Mouse (Mus musculus) forelimb bud, embryonic 11.5 days (tissue): Measurements from ENCODE around the gene Trim27.

Experiments used
- DNase-seq: peaks from one replicate; pipeline ENCODE4 v3.0.0-alpha.2; 2012; ENCODE audit warnings: low read depth, low spot score

The Trim27 gene

GRCm38 (mm10) chr13:21179367-21179723 is at the start of gene Trim27:
TSS of gene Trim27 (plus strand) at chr13:21179445.
- DNase-seq, result no peak

DNA sequence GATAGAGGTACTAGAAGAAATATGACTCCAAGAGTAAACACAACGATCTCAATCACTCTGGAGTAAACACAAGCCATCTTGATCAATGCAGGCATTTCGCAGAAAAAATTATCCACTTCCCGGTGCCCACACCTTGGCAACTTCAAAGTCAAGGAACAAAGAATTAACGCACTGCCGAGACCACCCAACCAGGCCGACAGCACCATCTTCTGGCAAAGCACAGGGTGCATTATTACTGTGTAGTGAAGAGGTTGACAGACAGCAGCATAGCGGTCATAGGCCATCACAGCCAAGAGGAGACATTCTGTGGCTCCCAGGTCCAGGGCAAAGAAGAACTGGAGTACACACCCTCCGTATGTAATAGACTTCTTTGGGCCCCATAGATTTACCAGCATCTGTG is 36.8 kb upstream of the Trim27 start:
- DNase-seq, result no peak

- DNase-seq, result no peak
Observed at GRCm38 (mm10) chr13:21145767-21146166, 33.5 kb upstream of the Trim27 start, which contains the start of gene Olfr1368. TSS of gene Olfr1368 (minus strand) at chr13:21145867.

- DNase-seq, result no peak
Observed at GRCm38 (mm10) chr13:21155888-21156287, 23.4 kb upstream of the Trim27 start.

DNA sequence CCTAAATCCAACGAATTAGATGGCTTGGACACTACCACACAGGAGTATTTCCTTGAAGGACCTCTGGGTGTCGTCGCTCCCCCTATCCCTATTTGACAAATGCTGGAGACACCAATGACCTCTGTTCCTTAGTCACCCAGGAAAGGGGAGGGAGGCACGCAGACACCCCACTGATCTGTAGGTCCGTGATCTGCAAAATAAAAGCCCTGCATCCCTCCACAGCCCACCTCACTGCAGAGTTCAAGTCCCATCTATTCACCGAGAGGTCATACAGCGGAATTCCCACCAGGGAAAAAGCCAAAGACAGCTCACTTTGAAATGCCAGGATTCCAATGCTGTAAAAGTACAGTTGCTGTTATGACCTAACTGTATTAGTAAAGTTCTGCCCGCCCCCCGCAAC is 21.2 kb upstream of the Trim27 start:
- no peak for DNase-seq

GRCm38 (mm10) chr13:21158785-21159474 is 20.3 kb upstream of the Trim27 start:
- peak; percentile 91 for DNase-seq

DNA sequence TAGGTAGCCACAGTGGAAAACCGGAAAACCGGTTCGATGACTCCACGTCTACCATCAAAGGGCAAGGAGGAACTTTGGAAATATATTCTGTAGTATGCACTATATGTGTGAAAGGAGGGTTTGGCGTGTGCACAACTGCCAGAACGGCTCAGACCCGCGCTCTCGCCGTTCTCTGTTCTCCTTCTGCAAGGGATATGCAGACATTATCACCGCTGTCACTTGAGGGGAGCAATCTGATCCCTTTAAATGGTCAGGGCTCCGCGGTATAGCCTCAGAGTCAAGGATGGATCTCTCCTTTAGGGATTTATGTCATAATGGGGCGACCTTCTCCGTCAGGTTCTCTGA is 19.8 kb upstream of the Trim27 start:
- no peak for DNase-seq

GRCm38 (mm10) chr13:21160041-21160511 is 19.2 kb upstream of the Trim27 start:
- no peak for DNase-seq

DNA sequence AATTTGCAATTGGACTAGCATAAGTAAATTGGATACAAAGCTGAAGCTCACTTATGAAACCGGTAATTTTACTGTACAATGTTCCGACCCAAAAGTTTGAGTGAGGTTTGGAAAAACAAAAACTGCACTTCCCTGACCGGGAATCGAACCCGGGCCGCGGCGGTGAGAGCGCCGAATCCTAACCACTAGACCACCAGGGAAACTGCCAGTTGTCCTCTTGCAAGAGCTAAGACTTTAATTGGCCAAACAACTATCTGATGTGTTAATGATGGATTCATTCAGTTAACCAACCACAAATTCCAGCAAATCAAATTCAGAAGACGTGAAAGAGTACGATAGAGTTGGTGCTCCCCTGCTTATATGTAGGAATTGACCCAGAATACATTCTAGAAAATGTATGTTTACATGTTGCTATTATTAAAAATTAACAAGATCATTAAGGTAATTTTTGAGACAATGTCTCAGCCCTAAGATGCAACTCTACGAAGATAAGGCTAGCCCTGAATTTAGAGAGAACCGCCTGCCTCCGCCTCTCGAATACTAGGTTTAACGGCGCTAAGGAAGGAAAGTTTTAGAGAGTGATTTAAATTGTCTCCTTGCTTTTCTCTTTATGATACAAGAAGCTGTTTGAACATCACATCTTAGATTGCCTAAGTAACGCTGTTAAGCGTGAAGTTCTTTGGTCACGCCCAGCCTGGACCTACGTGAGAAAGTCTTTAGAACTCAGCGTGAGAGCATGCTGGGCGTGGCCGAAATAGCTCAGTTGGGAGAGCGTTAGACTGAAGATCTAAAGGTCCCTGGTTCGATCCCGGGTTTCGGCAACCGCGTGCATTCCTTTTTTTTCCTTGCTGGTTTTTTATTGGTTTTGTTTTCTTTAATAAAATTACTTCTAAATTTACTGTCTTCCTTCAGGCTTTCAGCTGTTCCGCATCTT is 18.3 kb upstream of the Trim27 start:
- DNase-seq, result peak; percentile 92

DNA sequence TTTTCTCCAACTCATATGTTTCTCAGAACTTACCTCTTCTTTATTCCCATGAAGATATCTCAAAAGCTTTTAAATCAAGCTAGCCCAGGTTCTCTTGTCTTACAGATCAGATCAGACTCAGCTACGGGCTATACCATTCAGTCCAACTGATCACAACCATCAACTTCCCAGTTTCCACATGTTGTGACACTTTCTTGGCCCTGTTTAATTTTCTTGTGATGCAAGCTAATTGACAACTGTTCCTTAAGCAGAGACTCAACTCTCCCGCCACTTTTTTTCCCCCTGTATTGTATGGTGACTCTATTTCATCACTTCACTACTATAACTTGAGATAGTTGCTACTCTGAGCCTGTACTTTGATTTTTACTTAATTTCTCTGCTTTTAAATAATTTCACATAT is 17.7 kb upstream of the Trim27 start:
- DNase-seq, result no peak

DNA sequence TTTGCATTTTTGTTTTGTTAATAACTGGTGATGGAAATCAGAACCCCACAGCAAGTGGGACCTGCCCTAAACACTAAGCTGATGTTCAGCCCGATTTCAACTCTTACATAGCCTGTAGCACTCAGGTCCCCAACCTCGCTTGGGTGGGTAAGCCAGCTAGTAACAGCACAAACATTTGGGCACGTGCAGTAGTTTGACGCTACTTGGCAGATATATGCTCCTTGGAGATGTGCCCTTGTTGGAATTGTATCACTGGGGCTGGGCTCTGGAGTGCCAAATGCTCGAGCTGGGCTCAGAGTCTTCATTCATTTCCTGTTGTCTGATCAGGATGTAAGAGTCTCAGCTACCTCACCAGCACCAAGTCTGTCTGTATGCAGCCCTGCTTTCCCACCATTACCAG is 16.7 kb upstream of the Trim27 start:
- no peak for DNase-seq

- peak; percentile 87 for DNase-seq
Observed at GRCm38 (mm10) chr13:21166936-21167909, 12.0 kb upstream of the Trim27 start.

GRCm38 (mm10) chr13:21167910-21168300 is 11.3 kb upstream of the Trim27 start:
- DNase-seq, result no peak

- no peak for DNase-seq
Observed at GRCm38 (mm10) chr13:21168371-21169011, 10.8 kb upstream of the Trim27 start.

GRCm38 (mm10) chr13:21169121-21169656 is 10.1 kb upstream of the Trim27 start:
- no peak for DNase-seq

DNA sequence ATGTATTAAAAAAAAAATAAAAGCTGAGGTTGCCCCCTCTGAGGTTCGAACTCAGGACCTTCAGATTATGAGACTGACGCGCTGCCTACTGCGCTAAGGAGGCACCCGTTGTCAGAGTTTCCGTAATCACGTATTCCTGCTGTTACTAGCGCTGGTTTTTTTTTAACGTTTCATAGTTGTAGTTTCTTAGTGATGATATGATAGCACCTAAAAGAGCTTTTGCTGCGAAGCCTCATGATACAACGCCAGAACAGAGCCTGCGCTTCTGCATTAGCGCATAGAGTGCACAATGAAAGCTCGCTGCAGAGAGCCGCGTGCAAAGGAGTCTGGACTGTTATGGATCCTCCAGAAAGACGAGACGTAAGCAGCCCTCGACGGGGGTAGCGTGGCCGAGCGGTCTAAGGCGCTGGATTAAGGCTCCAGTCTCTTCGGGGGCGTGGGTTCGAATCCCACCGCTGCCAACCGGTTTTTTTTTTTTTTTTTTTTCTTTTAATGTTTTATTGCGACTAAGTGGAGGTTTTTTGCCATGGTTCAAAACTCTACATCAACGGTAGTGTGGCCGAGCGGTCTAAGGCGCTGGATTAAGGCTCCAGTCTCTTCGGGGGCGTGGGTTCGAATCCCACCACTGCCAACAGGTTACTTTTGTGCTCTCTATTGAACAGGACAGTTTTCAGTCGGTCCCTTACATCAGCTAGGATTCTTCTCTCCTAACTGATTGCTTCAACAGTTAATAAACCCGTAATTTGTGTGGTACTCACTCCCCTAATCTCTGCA is 9.4 kb upstream of the Trim27 start:
- peak; percentile 86 for DNase-seq

GRCm38 (mm10) chr13:21170431-21171155 is 8.7 kb upstream of the Trim27 start:
- DNase-seq, result no peak

DNA sequence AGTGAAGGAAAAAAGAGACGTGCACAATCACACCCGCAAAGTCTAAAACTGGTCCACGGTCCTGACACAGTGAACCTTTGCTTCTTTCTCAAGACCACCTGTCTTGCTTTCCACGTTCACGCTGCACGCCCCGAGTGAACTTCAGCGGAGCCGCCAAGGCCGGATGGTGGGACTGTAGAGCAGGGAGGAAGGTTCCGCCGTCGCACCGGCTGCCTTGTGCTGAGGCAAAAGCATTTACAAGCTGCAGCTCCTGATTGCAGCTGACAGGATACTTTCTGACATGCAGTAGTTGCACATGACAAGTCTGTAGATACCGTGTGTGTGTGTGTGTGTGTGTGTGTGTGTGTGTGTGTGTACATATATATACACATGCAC is 8.1 kb upstream of the Trim27 start:
- DNase-seq, result no peak

DNA sequence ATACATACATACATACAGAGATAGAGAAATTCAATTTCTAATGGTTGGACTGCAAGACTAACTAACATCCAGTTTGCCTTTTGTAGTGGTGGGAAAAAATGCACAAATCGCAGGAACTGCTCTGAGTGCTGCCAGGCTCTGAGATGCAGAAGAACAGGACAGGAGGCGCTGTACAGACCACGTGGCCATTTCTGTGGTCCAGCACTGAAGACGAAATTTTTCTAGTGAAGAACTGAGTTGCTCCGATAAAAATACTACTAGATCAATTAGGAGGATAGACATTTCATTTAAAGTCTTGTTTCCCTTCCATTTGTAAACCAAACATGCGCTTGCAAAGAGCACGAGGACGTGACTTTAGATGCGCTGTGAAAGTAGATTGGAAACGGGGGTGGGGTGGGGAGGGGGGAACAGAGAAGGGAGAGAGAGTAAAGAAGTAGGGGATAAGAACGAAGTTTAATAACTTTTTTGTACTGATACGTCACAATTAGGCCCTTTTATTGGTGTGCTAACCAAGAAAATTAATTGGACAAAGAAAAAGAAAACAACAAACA is 7.6 kb upstream of the Trim27 start:
- DNase-seq, result no peak
